Mouse (Mus musculus): ENCODE measurements around the gene Ccdc127. TPM values are rescaled to one million over a fixed set of nuclear protein-coding genes. Genes with fewer than 3 reads are reported as not detected.

Ccdc127 gene
- polyA plus RNA-seq (2012; rRNA removed), result 4.5 and 5.3 TPM in 2 replicates

GRCm38 (mm10) chr13:74349566-74350434 is at the start of gene Ccdc127, which contains the start of gene Sdha:
TSS of gene Ccdc127 (plus strand) at chr13:74350309.
TSS of gene Sdha (minus strand) at chr13:74350280.

GRCm38 (mm10) chr13:74317170-74317849 is 32.8 kb upstream of the Ccdc127 start, which contains the start of gene Pdcd6:
TSS of gene Pdcd6 (minus strand) at chr13:74317580.

DNA sequence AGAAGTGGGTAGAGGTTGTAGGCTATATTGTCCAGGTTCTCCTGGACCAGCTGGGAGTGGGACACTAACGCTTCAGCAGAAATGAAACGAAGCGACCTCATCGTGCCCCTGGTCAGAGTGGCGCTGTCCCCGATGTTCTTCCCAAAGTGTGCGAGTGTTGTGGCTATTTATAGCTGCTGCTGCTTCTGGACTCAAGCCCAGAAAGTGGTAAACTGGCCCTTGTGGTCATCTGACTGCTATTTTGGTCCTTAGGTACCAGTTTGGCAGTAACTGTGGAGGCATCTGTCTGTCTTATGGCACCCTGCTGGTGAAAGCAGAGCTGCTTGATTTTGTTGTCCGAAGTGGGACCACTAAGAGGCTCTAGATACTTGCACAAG is 13.7 kb downstream of the Ccdc127 start, which contains the start of gene Lrrc14b:
Gene Lrrc14b (minus strand): TSS at position 147 of the 377 bp plus-strand sequence.

DNA sequence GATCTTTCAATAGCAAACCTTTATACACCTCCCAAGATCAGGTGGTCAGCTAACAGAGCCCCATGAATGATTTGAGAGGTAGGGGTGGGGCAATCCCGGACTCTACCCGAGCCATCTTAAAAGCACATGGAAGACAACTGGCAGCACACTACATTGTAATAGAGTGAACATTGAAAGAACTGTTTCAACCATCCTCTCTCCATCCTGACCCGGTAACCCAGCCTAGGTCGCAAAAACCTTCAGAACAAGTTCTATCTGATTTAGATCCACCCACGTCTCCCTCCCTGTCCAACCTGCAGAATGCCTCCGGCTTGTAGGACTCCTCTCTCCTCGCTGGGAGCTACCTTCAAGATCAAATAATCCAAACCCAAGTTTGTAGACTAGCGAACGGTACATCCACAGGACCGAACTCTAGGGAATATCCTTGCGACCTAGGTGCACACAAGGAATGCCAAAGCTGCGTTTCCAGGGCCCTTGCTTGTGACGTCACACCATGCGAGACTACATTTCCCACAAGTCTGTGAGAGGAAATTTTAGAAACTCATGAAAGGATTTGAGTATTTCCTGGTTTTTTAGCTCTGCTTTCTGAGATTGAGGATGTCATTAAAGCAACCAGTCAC is 40.4 kb downstream of the Ccdc127 start, which contains the start of gene Zfp72:
Gene Zfp72 (minus strand): TSS at position 466 of the 620 bp plus-strand sequence.

GRCm38 (mm10) chr13:74399298-74399839 is 49.3 kb downstream of the Ccdc127 start, which contains the start of gene Ftl1-ps1:
TSS of gene Ftl1-ps1 (plus strand) at chr13:74399694.

Other genes with a start within 250 kb of the Ccdc127 start
- not detected in 2 replicates for gene Slc9a3, start 228.9 kb upstream of the Ccdc127 start, polyA plus RNA-seq (2012; rRNA removed)
- gene Exoc3, start 141.6 kb upstream of the Ccdc127 start, polyA plus RNA-seq (2012; rRNA removed), result 10.8 and 12.9 TPM in 2 replicates
- gene Ahrr, start 58.0 kb upstream of the Ccdc127 start, polyA plus RNA-seq (2012; rRNA removed), result 0.06 and 0.16 TPM in 2 replicates
- 55.3 and 64.9 TPM in 2 replicates for gene Pdcd6, start 32.7 kb upstream of the Ccdc127 start, polyA plus RNA-seq (2012; rRNA removed)
- 78.2 and 88.1 TPM in 2 replicates for gene Sdha, start within 50 bp of the Ccdc127 start, polyA plus RNA-seq (2012; rRNA removed)
- gene Lrrc14b, start 13.7 kb downstream of the Ccdc127 start, polyA plus RNA-seq (2012; rRNA removed), result 0.02 TPM in 2 replicates
- gene Zfp72, start 40.5 kb downstream of the Ccdc127 start, polyA plus RNA-seq (2012; rRNA removed), result 0.27 and 0.28 TPM in 2 replicates
- gene Ftl1-ps1, start 49.4 kb downstream of the Ccdc127 start, polyA plus RNA-seq (2012; rRNA removed), result 32.3 and 47.1 TPM in 2 replicates
- 3.5 and 4.1 TPM in 2 replicates for gene Zfp825, start 143.7 kb downstream of the Ccdc127 start, polyA plus RNA-seq (2012; rRNA removed)